Mouse (Mus musculus): Measurements from ENCODE around the gene Arpc5l. TPM values are rescaled to one million over a fixed set of nuclear protein-coding genes. Genes with fewer than 3 reads are reported as not detected.

The Arpc5l gene
- total and polyA plus RNA-seq, 2 experiments from 2014 or later, result 63.2 to 177 TPM

DNA sequence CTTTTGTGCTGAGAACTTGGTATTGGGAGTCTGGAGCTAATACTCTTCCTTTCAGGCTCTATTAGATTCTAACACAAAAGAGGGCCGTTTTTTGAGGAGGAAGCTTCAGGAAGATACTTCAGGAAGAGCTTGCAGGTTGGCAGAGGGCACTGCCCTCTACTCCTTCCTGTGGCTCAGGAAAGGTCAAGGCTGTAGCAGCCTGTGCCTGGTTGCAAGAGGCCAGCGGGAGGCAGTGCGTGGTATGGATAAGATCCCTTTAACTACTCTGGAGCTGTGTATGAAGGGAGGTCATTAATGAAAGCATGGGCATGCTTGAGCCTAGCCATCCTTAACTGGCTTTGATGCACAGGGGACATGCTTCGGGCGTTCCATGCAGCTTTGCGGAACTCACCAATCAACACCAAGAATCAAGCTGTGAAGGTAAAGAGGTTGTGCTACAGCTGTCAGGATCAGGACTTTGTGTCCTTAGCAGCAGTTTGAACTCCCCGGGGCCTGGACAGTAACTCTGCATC lies 7.7 kb downstream of the Arpc5l start:
- Histone ChIP-seq H3K9me3 (ENCODE audit: low read length) (no peaks in the 10 kb centered on the region), H3K4me1 (ENCODE audit: insufficient read depth, low read length) (peaks cover 7% of the 10 kb centered on the region), H3K4me2 (ENCODE audit: low read depth, low read length, poor library complexity, severe bottlenecking) (no peak overlapping the region), H3K27ac (ENCODE audit: low read depth, low read length) (no peak overlapping the region), H3K36me3 (ENCODE audit: insufficient read depth, low read length) (peaks cover 36% of the 10 kb centered on the region), H3K27me3 (ENCODE audit: insufficient read depth, low read length) (no peaks in the 10 kb centered on the region), H3K4me3 (ENCODE audit: low read depth, low read length) (no peak overlapping the region), H3K9ac (replicated peaks; ENCODE audit: low read length, poor library complexity, severe bottlenecking) (no peak overlapping the region)
- no peak for TF ChIP-seq CTCF (IDR thresholded peaks at IDR 0.05)
- no peak for DNase-seq (ENCODE audit: low spot score)
- WGBS, result 82% methylated on average over 7 of the region's 7 CpGs
- ATAC-seq (ENCODE audit: low FRiP score), result no peak

DNA sequence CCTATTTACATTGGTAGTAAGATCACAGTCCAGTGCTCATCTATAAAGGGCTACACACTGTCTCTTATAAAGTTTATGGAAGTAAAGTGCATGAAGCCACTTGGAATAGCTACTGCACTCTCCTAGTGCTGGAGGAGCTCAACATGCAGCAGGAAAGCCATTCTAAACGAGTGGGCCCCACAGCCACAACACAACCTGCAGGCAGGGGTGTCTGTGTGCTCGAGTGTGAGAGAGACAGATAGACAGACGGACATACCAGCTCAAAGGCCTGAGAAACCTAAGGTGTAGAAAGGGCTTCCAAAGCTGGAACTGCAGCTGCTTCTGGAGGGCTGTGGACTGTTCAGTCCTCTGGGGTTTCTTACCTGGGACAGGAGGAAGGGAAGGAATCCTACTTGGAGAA lies 11.4 kb downstream of the Arpc5l start:
- DNase-seq (ENCODE audit: low spot score) (no peak), ATAC-seq (ENCODE audit: low FRiP score) (no peak)
- H3K27ac ChIP-seq (ENCODE audit: low read depth, low read length), result no peak overlapping the region
- no peak overlapping the region for H3K4me3 ChIP-seq (ENCODE audit: low read depth, low read length)
- TF ChIP-seq CTCF (IDR thresholded peaks at IDR 0.05), result no peak
- no peaks in the 10 kb centered on the region for H3K27me3 ChIP-seq (ENCODE audit: insufficient read depth, low read length)
- WGBS, result 85% methylated on average over 3 of the region's 3 CpGs
- no peak overlapping the region for H3K9ac ChIP-seq (replicated peaks; ENCODE audit: low read length, poor library complexity, severe bottlenecking)
- H3K4me1 ChIP-seq (ENCODE audit: insufficient read depth, low read length), result no peaks in the 10 kb centered on the region
- H3K36me3 ChIP-seq (ENCODE audit: insufficient read depth, low read length), result peaks cover 56% of the 10 kb centered on the region
- H3K9me3 ChIP-seq (ENCODE audit: low read length), result no peaks in the 10 kb centered on the region
- no peak overlapping the region for H3K4me2 ChIP-seq (ENCODE audit: low read depth, low read length, poor library complexity, severe bottlenecking)

DNA sequence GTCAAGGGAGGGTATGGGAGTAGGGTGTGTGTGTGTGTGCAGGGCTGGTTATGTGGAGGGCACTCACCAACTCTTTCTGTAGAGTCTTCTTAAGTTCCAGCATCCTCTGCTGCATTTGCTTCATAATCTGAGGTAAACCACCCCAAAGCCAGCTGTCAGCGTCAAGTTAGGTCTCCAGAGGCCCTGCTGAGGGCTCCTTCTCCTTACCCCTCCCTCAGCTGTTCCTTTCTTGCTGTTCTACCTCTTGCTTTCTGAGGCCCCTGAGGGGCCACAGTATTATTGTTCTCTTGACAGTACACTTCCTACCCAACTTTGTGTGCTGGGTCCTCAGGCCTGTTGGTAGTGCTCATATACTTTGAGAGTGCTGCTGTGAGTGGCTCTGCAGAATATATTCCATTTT lies 14.9 kb downstream of the Arpc5l start:
- Histone ChIP-seq H3K27me3 (ENCODE audit: insufficient read depth, low read length) (no peaks in the 10 kb centered on the region), H3K4me1 (ENCODE audit: insufficient read depth, low read length) (no peaks in the 10 kb centered on the region), H3K4me2 (ENCODE audit: low read depth, low read length, poor library complexity, severe bottlenecking) (no peak overlapping the region), H3K36me3 (ENCODE audit: insufficient read depth, low read length) (peaks cover 65% of the 10 kb centered on the region), H3K9ac (replicated peaks; ENCODE audit: low read length, poor library complexity, severe bottlenecking) (no peak overlapping the region), H3K4me3 (ENCODE audit: low read depth, low read length) (no peak overlapping the region), H3K9me3 (ENCODE audit: low read length) (no peaks in the 10 kb centered on the region), H3K27ac (ENCODE audit: low read depth, low read length) (no peak overlapping the region)
- WGBS, result 94% methylated on average over 1 of the region's 1 CpGs
- DNase-seq (ENCODE audit: low spot score) (no peak), ATAC-seq (ENCODE audit: low FRiP score) (no peak)
- no peak for TF ChIP-seq CTCF (IDR thresholded peaks at IDR 0.05)

DNA sequence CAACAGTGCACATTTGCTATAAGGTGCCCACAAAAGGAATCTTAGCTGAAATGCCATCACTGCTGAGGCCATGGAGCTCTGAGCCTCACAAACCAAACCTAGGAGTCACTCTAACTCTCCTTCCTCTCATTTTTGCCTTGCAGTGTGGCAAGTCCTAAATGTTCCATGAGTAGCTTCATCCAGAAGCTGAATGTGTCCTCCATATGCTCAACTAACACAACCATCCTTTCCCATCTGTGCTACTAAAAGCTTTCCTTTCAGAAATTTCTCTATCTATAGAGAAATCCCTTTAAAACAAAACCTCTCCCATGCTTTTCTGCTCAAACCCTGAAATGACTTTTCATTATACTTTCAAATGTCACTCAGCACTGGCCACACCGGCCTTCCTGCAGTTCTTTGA lies 26.5 kb downstream of the Arpc5l start:
- ATAC-seq (ENCODE audit: low FRiP score) (no peak), DNase-seq (ENCODE audit: low spot score) (no peak)
- no peaks in the 10 kb centered on the region for H3K4me1 ChIP-seq (ENCODE audit: insufficient read depth, low read length)
- no peak overlapping the region for H3K4me3 ChIP-seq (ENCODE audit: low read depth, low read length)
- H3K36me3 ChIP-seq (ENCODE audit: insufficient read depth, low read length), result peaks cover 61% of the 10 kb centered on the region
- TF ChIP-seq CTCF (IDR thresholded peaks at IDR 0.05), result no peak
- H3K27ac ChIP-seq (ENCODE audit: low read depth, low read length), result no peak overlapping the region
- no peaks in the 10 kb centered on the region for H3K9me3 ChIP-seq (ENCODE audit: low read length)
- no peaks in the 10 kb centered on the region for H3K27me3 ChIP-seq (ENCODE audit: insufficient read depth, low read length)
- H3K9ac ChIP-seq (replicated peaks; ENCODE audit: low read length, poor library complexity, severe bottlenecking), result no peak overlapping the region
- H3K4me2 ChIP-seq (ENCODE audit: low read depth, low read length, poor library complexity, severe bottlenecking), result no peak overlapping the region
- 91% methylated on average over 1 of the region's 1 CpGs for WGBS

DNA sequence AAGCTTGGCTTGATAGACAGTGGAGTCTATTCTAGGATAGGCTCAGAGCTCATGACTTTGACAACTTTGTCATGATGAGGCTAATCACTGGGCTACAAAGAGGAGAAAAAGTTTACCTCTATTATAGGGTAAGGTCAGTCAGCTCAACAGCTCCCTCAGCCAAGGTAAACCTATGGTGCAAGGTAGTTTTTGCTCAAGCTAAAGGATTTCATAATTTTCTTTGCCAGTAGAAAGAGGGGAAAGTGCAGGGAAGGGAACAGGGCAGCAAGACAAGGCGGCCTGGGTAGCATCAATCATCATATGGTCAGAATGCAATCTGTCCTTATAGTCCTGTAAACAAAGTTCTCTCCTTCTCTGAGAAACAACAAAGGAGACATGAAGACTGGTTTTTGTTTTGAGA lies 35.1 kb downstream of the Arpc5l start:
- DNase-seq (ENCODE audit: low spot score), result no peak

DNA sequence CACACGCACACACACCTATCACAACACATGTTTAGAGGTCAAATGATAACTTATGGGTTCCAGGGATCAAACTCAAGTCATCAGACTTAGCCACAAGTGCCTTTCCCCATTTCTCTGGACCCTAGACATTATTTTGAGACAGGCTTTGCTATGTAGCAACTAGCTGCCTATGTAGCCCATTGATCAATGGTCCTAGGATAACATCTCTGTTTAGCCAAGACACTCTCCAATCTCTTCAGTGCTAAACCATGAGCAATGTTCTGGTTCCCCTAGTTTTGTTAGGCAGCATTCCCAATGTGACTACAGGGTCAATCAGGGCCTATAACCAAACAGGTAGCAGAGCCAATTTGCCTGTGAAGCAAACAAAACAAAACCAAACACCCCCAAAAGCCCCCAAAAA lies 43.4 kb downstream of the Arpc5l start:
- H3K36me3 ChIP-seq (ENCODE audit: insufficient read depth, low read length), result peaks cover 51% of the 10 kb centered on the region
- no peak for TF ChIP-seq CTCF (IDR thresholded peaks at IDR 0.05)
- no peak for DNase-seq (ENCODE audit: low spot score)
- no peak overlapping the region for H3K27ac ChIP-seq (ENCODE audit: low read depth, low read length)
- no peaks in the 10 kb centered on the region for H3K27me3 ChIP-seq (ENCODE audit: insufficient read depth, low read length)
- H3K4me3 ChIP-seq (ENCODE audit: low read depth, low read length), result no peak overlapping the region
- no peak overlapping the region for H3K9ac ChIP-seq (replicated peaks; ENCODE audit: low read length, poor library complexity, severe bottlenecking)
- ATAC-seq (ENCODE audit: low FRiP score), result no peak
- H3K9me3 ChIP-seq (ENCODE audit: low read length), result no peaks in the 10 kb centered on the region
- 98% methylated on average over 1 of the region's 1 CpGs for WGBS
- H3K4me1 ChIP-seq (ENCODE audit: insufficient read depth, low read length), result no peaks in the 10 kb centered on the region
- H3K4me2 ChIP-seq (ENCODE audit: low read depth, low read length, poor library complexity, severe bottlenecking), result no peak overlapping the region

More for the DNA sequence above, 35.1 kb downstream of the Arpc5l start:
- no peak for TF ChIP-seq CTCF (IDR thresholded peaks at IDR 0.05)
- Histone ChIP-seq H3K9ac (replicated peaks; ENCODE audit: low read length, poor library complexity, severe bottlenecking) (no peak overlapping the region), H3K4me2 (ENCODE audit: low read depth, low read length, poor library complexity, severe bottlenecking) (no peak overlapping the region), H3K4me1 (ENCODE audit: insufficient read depth, low read length) (no peaks in the 10 kb centered on the region), H3K36me3 (ENCODE audit: insufficient read depth, low read length) (peaks cover 47% of the 10 kb centered on the region), H3K27ac (ENCODE audit: low read depth, low read length) (no peak overlapping the region), H3K27me3 (ENCODE audit: insufficient read depth, low read length) (no peaks in the 10 kb centered on the region), H3K9me3 (ENCODE audit: low read length) (no peaks in the 10 kb centered on the region), H3K4me3 (ENCODE audit: low read depth, low read length) (no peak overlapping the region)
- ATAC-seq (ENCODE audit: low FRiP score), result no peak
- WGBS, result 97% methylated on average over 1 of the region's 1 CpGs

Data from midbrain, postnatal 0 days (tissue).